Mouse (Mus musculus) heart, adult 2 months (tissue): ENCODE results near the gene Dcun1d4.

ENCODE experiments used
- CTCF ChIP-seq: fragments of 200-600 bp; IDR thresholded peaks from 2 replicates; pipeline ENCODE4 v1.8.1; 2022; ENCODE audit warnings: antibody characterized with exemption, mild to moderate bottlenecking, moderate library complexity
- EP300 ChIP-seq: fragments of 200-500 bp; IDR thresholded peaks from 2 replicates; pipeline ENCODE4 v1.6.1; 2011; ENCODE audit warnings: low read depth, low read length, control low read depth; ENCODE audit not compliant: insufficient read depth
- POLR2A ChIP-seq: fragments of 200-500 bp; IDR thresholded peaks from 2 replicates; pipeline ENCODE4 v1.6.1; 2011; ENCODE audit warnings: mild to moderate bottlenecking, low read depth, low read length, control low read depth; ENCODE audit not compliant: insufficient read depth

DNA sequence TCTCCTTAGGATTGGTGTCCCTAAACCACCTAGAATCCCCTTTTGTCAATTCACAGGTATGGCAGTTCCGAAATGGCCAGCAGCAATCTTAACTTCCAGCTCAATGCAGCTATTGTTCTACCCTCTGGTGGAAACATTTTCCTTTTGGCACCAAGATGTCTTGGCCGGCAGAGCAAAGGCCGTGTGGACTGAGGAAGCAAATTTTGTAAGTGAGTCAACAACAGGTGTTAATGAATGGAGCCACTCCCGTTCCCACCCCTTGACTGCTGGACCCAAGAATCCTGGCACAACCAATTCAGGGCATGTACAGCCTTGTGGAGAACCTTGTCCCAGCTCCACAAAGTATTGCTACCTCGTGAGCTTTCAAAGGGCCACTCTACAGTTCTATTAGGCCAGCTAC is 85.3 kb downstream of the Dcun1d4 start:
- no peak for TF ChIP-seq CTCF
- TF ChIP-seq EP300: no peak
- TF ChIP-seq POLR2A: no peak
